ENCODE assay signal across 9 mouse cellular contexts in genomic region chr14:36778956-36779355, GRCm38 (mm10).
A peak's percentile ranks its signal among the peaks of the same experiment; 100 is the strongest.
DNase-seq lines count a peak whose midpoint lies in the region; ATAC-seq and TF ChIP-seq lines count a peak whose summit lies in the region.
"Had no signal": no experiment of that assay in that cellular context is flagged by ENCODE, and none has a peak within 500 bp of the region (broad histone marks: within the 10 kb centered on the region; RNA-seq: fewer than 3 reads in every experiment).

No protein-coding gene starts in this region.

- ATAC-seq in forebrain, embryonic 13.5 days: peak; percentile 62; the same call in 1 of the 2 replicates
- ATAC-seq in stomach, postnatal 0 days (ENCODE audit: low FRiP score, low TSS enrichment): no peak

- H3K9ac ChIP-seq in forebrain, embryonic 13.5 days: no peak overlapping the region
- no peak overlapping the region for H3K9ac ChIP-seq in stomach, postnatal 0 days (ENCODE audit: low read length)
- H3K9ac ChIP-seq: limb, embryonic 13.5 days had no signal

- no peak for TF ChIP-seq POLR2A in testis, adult 2 months (IDR thresholded peaks at IDR 0.05; ENCODE audit: control insufficient read depth, low read depth, low read length)

- H3K36me3 ChIP-seq in forebrain, embryonic 13.5 days (ENCODE audit: poor library complexity, severe bottlenecking): no peaks in the 10 kb centered on the region
- H3K36me3 ChIP-seq in forebrain, embryonic 10.5 days (replicated peaks): no peaks in the 10 kb centered on the region
- H3K36me3 ChIP-seq in testis, adult 2 months (ENCODE audit: control insufficient read depth, insufficient read depth, low read length): no peaks in the 10 kb centered on the region
- no peaks in the 10 kb centered on the region for H3K36me3 ChIP-seq in stomach, postnatal 0 days (ENCODE audit: control insufficient read depth, insufficient read depth, low read length)
- H3K36me3 ChIP-seq: limb, embryonic 13.5 days had no signal

- no peak overlapping the region for H3K4me2 ChIP-seq in forebrain, embryonic 13.5 days
- H3K4me2 ChIP-seq in stomach, postnatal 0 days (replicated peaks; ENCODE audit: low read depth): no peak overlapping the region
- H3K4me2 ChIP-seq: limb, embryonic 13.5 days had no signal

- DNase-seq in forebrain, embryonic 10.5 days (ENCODE audit: extremely low spot score, low spot score): no peak
- DNase-seq in testis, postnatal 14 days (ENCODE audit: low spot score): no peak
- DNase-seq in layer of hippocampus, postnatal 14 days (ENCODE audit: low spot score in 2 of 2): peak; percentile 39 to 47
- no peak for DNase-seq in stomach, postnatal 0 days (ENCODE audit: low spot score)
- no peak for DNase-seq in ovary, postnatal 36 days (ENCODE audit: low spot score)
- no peak for DNase-seq in kidney, adult 11 months

- no peaks in the 10 kb centered on the region for H3K27me3 ChIP-seq in forebrain, embryonic 13.5 days
- H3K27me3 ChIP-seq in forebrain, embryonic 10.5 days (ENCODE audit: poor library complexity, severe bottlenecking): no peaks in the 10 kb centered on the region
- no peaks in the 10 kb centered on the region for H3K27me3 ChIP-seq in testis, adult 2 months (ENCODE audit: control insufficient read depth, insufficient read depth, low read length)
- H3K27me3 ChIP-seq in stomach, postnatal 0 days (ENCODE audit: control insufficient read depth, insufficient read depth, low read length): no peaks in the 10 kb centered on the region
- H3K27me3 ChIP-seq: limb, embryonic 13.5 days had no signal

- 77% methylated on average over 1 of the region's 1 CpGs for WGBS in forebrain, embryonic 13.5 days
- 82% methylated on average over 1 of the region's 1 CpGs for WGBS in forebrain, embryonic 10.5 days
- WGBS in stomach, postnatal 0 days: 54% methylated on average over 1 of the region's 1 CpGs

- no peak overlapping the region for H3K4me3 ChIP-seq in forebrain, embryonic 13.5 days
- H3K4me3 ChIP-seq in forebrain, embryonic 10.5 days: no peak overlapping the region
- peak overlapping the region; percentile 19; the same call in 1 of the 2 replicates for H3K4me3 ChIP-seq in testis, adult 2 months (ENCODE audit: control insufficient read depth, low read depth, low read length)
- H3K4me3 ChIP-seq in stomach, postnatal 0 days (ENCODE audit: low read depth, low read length): no peak overlapping the region
- H3K4me3 ChIP-seq: limb, embryonic 13.5 days had no signal

- no peaks in the 10 kb centered on the region for H3K4me1 ChIP-seq in forebrain, embryonic 13.5 days
- no peaks in the 10 kb centered on the region for H3K4me1 ChIP-seq in forebrain, embryonic 10.5 days
- H3K4me1 ChIP-seq in testis, adult 2 months (ENCODE audit: control insufficient read depth, insufficient read depth, low read length): no peaks in the 10 kb centered on the region
- no peaks in the 10 kb centered on the region for H3K4me1 ChIP-seq in stomach, postnatal 0 days (replicated peaks; ENCODE audit: control insufficient read depth, insufficient read depth)
- H3K4me1 ChIP-seq: limb, embryonic 13.5 days had no signal

- H3K9me3 ChIP-seq in forebrain, embryonic 13.5 days (replicated peaks): no peaks in the 10 kb centered on the region
- no peaks in the 10 kb centered on the region for H3K9me3 ChIP-seq in forebrain, embryonic 10.5 days
- no peaks in the 10 kb centered on the region for H3K9me3 ChIP-seq in stomach, postnatal 0 days (ENCODE audit: control insufficient read depth, low read length)
- H3K9me3 ChIP-seq: limb, embryonic 13.5 days had no signal

- no peak for TF ChIP-seq CTCF in testis, adult 2 months (IDR thresholded peaks at IDR 0.05; ENCODE audit: control insufficient read depth, insufficient read depth, insufficient replicate concordance, low read depth, low read length)
- peak; percentile 64 for TF ChIP-seq CTCF in stomach, postnatal 0 days (IDR thresholded peaks at IDR 0.05; ENCODE audit: low read depth)

- TF ChIP-seq EP300 in stomach, postnatal 0 days (optimal IDR thresholded peaks at IDR 0.05): no peak

- no peak overlapping the region for H3K27ac ChIP-seq in forebrain, embryonic 13.5 days
- H3K27ac ChIP-seq in forebrain, embryonic 10.5 days: no peak overlapping the region
- no peak overlapping the region for H3K27ac ChIP-seq in testis, adult 2 months (ENCODE audit: control insufficient read depth, insufficient read depth, low read depth, low read length)
- no peak overlapping the region for H3K27ac ChIP-seq in stomach, postnatal 0 days (replicated peaks)
- H3K27ac ChIP-seq: limb, embryonic 13.5 days had no signal

Comparison
In these comparisons a context has a peak if more than half of its experiments do, and no peak if none do; other contexts are left out.
1. DNase-seq: peak in layer of hippocampus, postnatal 14 days (2 of 2); none in forebrain, embryonic 10.5 days (single experiment), testis, postnatal 14 days (single experiment), stomach, postnatal 0 days (single experiment), ovary, postnatal 36 days (single experiment) and kidney, adult 11 months (single experiment).